ENCODE assay signal across 27 mouse cellular contexts in the genomic region with DNA sequence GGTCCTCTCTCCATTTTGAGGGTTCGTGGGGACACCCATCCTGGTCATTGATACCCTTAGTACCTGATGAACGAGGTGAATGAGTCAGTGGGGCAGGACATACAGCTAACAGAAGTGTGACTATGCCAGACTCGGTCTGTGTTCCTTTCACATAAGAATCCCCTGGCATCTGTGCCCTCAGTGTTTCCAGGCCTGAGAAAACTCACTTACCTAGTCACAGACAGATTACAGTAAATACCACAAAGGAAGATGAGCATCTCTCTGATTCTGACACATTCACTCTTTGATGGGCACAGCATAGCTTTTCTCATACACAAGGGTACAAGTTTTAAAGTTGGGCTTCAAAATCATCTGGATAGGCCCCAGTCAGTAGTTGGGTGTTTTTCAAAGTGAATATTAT.
"Had no signal": no experiment of that assay in that cellular context is flagged by ENCODE, and none has a peak within 500 bp of the region (broad histone marks: within the 10 kb centered on the region; RNA-seq: fewer than 3 reads in every experiment).

No protein-coding gene starts in this region.

- H3K9ac ChIP-seq: heart, embryonic 12.5 days; hindbrain, embryonic 12.5 days; hindbrain, embryonic 15.5 days; kidney, embryonic 15.5 days; limb, embryonic 12.5 days; liver, embryonic 13.5 days; liver, embryonic 15.5 days had no signal

- H3K27ac ChIP-seq: gastrocnemius, adult 2 months; hindbrain, embryonic 15.5 days; kidney, embryonic 15.5 days; kidney, postnatal 0 days; layer of hippocampus, adult 2 months; left cerebral cortex, adult 2 months; limb, embryonic 10.5 days; limb, embryonic 12.5 days; liver, embryonic 13.5 days; liver, embryonic 15.5 days had no signal

- H3K4me3 ChIP-seq: gastrocnemius, adult 2 months; heart, embryonic 10.5 days; heart, embryonic 12.5 days; hindbrain, embryonic 10.5 days; hindbrain, embryonic 12.5 days; hindbrain, embryonic 15.5 days; kidney, embryonic 15.5 days; layer of hippocampus, adult 2 months; left cerebral cortex, adult 2 months; limb, embryonic 10.5 days; limb, embryonic 12.5 days; liver, embryonic 13.5 days; liver, embryonic 15.5 days had no signal

- H3K27me3 ChIP-seq: heart, embryonic 12.5 days; hindbrain, embryonic 12.5 days; hindbrain, embryonic 15.5 days; kidney, embryonic 15.5 days; limb, embryonic 12.5 days; liver, embryonic 13.5 days; liver, embryonic 15.5 days had no signal

- H3K9me3 ChIP-seq: heart, embryonic 10.5 days; heart, embryonic 12.5 days; hindbrain, embryonic 10.5 days; hindbrain, embryonic 12.5 days; hindbrain, embryonic 15.5 days; kidney, embryonic 15.5 days; limb, embryonic 10.5 days; limb, embryonic 12.5 days; liver, embryonic 13.5 days; liver, embryonic 15.5 days had no signal

- DNase-seq: gastrocnemius, adult 2 months; gastrocnemius, postnatal 10 days; gastrocnemius, postnatal 25 days; heart, adult 18-20 months; heart, postnatal 10 days; heart, postnatal 4 days; kidney, adult 11 months; kidney, adult 2 months; kidney, adult 9 months; kidney, postnatal 14 days; kidney, postnatal 4 days; liver; liver, embryonic 13.5 days had no signal

- H3K4me1 ChIP-seq: liver, embryonic 15.5 days had no signal

- H3K4me2 ChIP-seq: heart, embryonic 12.5 days; hindbrain, embryonic 12.5 days; hindbrain, embryonic 15.5 days; kidney, embryonic 15.5 days; limb, embryonic 12.5 days; liver, embryonic 11.5 days; liver, embryonic 13.5 days; liver, embryonic 15.5 days had no signal

- H3K36me3 ChIP-seq: heart, embryonic 10.5 days; heart, embryonic 12.5 days; hindbrain, embryonic 10.5 days; hindbrain, embryonic 12.5 days; hindbrain, embryonic 15.5 days; kidney, embryonic 15.5 days; limb, embryonic 12.5 days; liver, embryonic 13.5 days; liver, embryonic 15.5 days had no signal

- ATAC-seq: intestine, embryonic 16.5 days had no signal
